Mouse (Mus musculus): ENCODE measurements around the gene Pramef25. TPM values are rescaled to one million over a fixed set of nuclear protein-coding genes. Genes with fewer than 3 reads are reported as not detected.

Gene Pramef25
- polyA plus RNA-seq, 1 experiment from 2014 or later, result not detected

Other genes with a start within 250 kb of the Pramef25 start
- not detected in 2 replicates for gene Gm13089, start 248.3 kb downstream of the Pramef25 start, polyA plus RNA-seq (2015; fragmentation: Nextera tagmentation; extraction: Ambion mirVana)
- gene Gm13078, start 231.6 kb downstream of the Pramef25 start, polyA plus RNA-seq (2015; fragmentation: Nextera tagmentation; extraction: Ambion mirVana), result not detected in 2 replicates
- gene Gm13023, start 161.7 kb downstream of the Pramef25 start, polyA plus RNA-seq (2015; fragmentation: Nextera tagmentation; extraction: Ambion mirVana), result not detected in 2 replicates
- not detected in 2 replicates for gene Gm13084, start 134.9 kb downstream of the Pramef25 start, polyA plus RNA-seq (2015; fragmentation: Nextera tagmentation; extraction: Ambion mirVana)
- not detected in 2 replicates for gene Gm13103, start 104.5 kb downstream of the Pramef25 start, polyA plus RNA-seq (2015; fragmentation: Nextera tagmentation; extraction: Ambion mirVana)
- gene Pramef6, start 50.6 kb downstream of the Pramef25 start, polyA plus RNA-seq (2015; fragmentation: Nextera tagmentation; extraction: Ambion mirVana), result not detected in 2 replicates
- not detected in 2 replicates for gene Gm13101, start 15.9 kb upstream of the Pramef25 start, polyA plus RNA-seq (2015; fragmentation: Nextera tagmentation; extraction: Ambion mirVana)
- not detected in 2 replicates for gene Pramef17, start 43.4 kb upstream of the Pramef25 start, polyA plus RNA-seq (2015; fragmentation: Nextera tagmentation; extraction: Ambion mirVana)
- gene Pramel4, start 108.1 kb upstream of the Pramef25 start, polyA plus RNA-seq (2015; fragmentation: Nextera tagmentation; extraction: Ambion mirVana), result not detected in 2 replicates
- gene Gm13102, start 155.5 kb upstream of the Pramef25 start, polyA plus RNA-seq (2015; fragmentation: Nextera tagmentation; extraction: Ambion mirVana), result not detected in 2 replicates
- not detected in 2 replicates for gene Oog3, start 211.6 kb upstream of the Pramef25 start, polyA plus RNA-seq (2015; fragmentation: Nextera tagmentation; extraction: Ambion mirVana)
- not detected in 2 replicates for gene Oog2, start 239.7 kb upstream of the Pramef25 start, polyA plus RNA-seq (2015; fragmentation: Nextera tagmentation; extraction: Ambion mirVana)

Data from stomach, postnatal 0 days (tissue).